Mouse (Mus musculus): ENCODE results near the gene Klf3. TPM values are rescaled to one million over a fixed set of nuclear protein-coding genes. Genes with fewer than 3 reads are reported as not detected.
A peak's percentile ranks its signal among the peaks of the same experiment; 100 is the strongest.
"Not testable (repeated sequence)": the region's sequence is repeated elsewhere in the genome, so short reads cannot be mapped to it uniquely, and the experiment has no call there.

Gene Klf3
- polyA plus RNA-seq, 1 experiment from 2014 or later, result 26.0 TPM

DNA sequence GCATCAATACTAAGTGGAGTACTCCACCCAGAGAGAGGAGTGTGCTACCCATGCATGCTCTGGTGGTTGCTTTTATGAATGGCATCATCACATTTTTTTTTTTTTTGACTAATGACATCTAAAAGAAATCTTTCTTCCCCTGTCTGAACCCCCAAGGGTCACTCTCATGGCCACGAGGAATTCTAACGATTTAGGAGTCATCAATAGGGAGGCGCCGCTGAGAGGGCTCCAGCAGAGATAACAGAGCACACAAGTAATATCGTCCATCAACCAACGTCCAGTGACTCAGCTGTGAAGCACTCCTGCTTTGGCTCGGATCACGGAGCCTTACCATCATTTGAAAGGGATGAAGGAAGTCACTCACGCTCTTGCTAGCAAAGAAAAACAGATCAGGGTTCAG is 63.9 kb downstream of the Klf3 start:
- H3K9ac ChIP-seq (replicated peaks), result no peak overlapping the region

DNA sequence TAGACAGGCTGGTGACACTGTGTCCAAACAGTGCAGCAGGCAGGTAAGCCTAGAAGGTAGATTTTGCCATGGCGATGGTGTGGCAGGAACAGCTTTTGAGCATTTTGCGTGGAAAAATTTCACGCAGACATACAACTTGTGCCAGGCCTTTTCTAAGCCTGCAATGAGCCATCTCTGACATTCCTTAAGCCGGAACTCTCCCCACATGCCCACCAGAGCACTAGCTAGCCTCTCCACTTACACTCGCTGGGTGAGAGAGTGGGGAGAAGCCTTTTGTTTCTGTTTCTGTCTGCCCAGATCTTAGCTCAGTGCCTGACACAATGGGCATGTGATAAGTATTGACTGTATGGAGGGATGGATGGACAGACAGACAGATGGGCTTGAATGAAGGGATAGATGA is 64.4 kb downstream of the Klf3 start:
- Histone ChIP-seq H3K4me1 (replicated peaks) (no peaks in the 10 kb centered on the region), H3K4me3 (replicated peaks) (no peak overlapping the region), H3K27me3 (no peaks in the 10 kb centered on the region), H3K36me3 (no peaks in the 10 kb centered on the region), H3K27ac (no peak overlapping the region), H3K4me2 (replicated peaks) (no peak overlapping the region), H3K9me3 (no peaks in the 10 kb centered on the region; the same call in 1 of the 2 replicates), H3K9ac (replicated peaks) (no peak overlapping the region)
- ATAC-seq, result no peak
- 92% methylated on average over 5 of the region's 5 CpGs for WGBS

More for the DNA sequence above, 63.9 kb downstream of the Klf3 start:
- H3K4me2 ChIP-seq (replicated peaks), result no peak overlapping the region
- H3K4me3 ChIP-seq (replicated peaks), result no peak overlapping the region
- H3K9me3 ChIP-seq, result no peaks in the 10 kb centered on the region; the same call in 1 of the 2 replicates
- H3K27me3 ChIP-seq, result no peaks in the 10 kb centered on the region
- peaks cover 3% of the 10 kb centered on the region; the same call in 1 of the 2 replicates for H3K4me1 ChIP-seq (replicated peaks)
- WGBS, result 75% methylated on average over 9 of the region's 9 CpGs
- H3K36me3 ChIP-seq, result no peaks in the 10 kb centered on the region
- ATAC-seq, result no peak
- no peak overlapping the region for H3K27ac ChIP-seq

- no peak overlapping the region for H3K9ac ChIP-seq (replicated peaks)
- H3K27me3 ChIP-seq, result no peaks in the 10 kb centered on the region
- ATAC-seq, result no peak
- H3K36me3 ChIP-seq, result no peaks in the 10 kb centered on the region
- WGBS, result 84% methylated on average over 12 of the region's 12 CpGs
- 0 out of 2 replicates have a peak overlapping the region, but pooled peaks have one; percentile 30 for H3K27ac ChIP-seq
- peaks cover 21% of the 10 kb centered on the region for H3K4me1 ChIP-seq (replicated peaks)
- H3K4me3 ChIP-seq (replicated peaks), result no peak overlapping the region
- peaks cover 2% of the 10 kb centered on the region; the same call in 1 of the 2 replicates for H3K9me3 ChIP-seq
- H3K4me2 ChIP-seq (replicated peaks), result no peak overlapping the region
Observed at GRCm38 (mm10) chr5:64876086-64876830, 73.1 kb downstream of the Klf3 start.

- H3K4me2 ChIP-seq (replicated peaks), result no peak overlapping the region
- ATAC-seq, result peak; percentile 71
Observed at GRCm38 (mm10) chr5:64877235-64878026, 74.2 kb downstream of the Klf3 start.

DNA sequence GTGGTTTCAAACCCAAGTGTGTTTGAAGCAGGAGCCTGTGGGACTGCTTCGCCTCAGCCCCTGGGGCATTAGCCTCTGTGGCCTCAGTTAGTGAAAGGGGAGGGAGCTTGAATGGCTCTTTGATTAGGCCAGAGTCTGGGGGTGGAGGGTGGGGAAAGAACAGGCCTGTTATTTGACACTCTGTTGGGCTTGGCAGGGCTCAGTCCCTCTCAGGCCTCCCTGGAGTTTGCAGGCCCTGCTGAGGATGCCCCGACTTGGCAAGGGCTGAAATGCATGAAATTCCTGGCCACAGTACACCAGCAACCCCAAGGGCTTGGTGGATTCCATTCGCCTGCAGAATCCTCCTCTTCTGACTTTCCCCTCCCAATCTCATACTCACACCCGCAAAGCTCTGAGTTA is 74.8 kb downstream of the Klf3 start:
- Histone ChIP-seq H3K27ac (peak overlapping the region; percentile 73; the same call in 1 of the 2 replicates), H3K36me3 (no peaks in the 10 kb centered on the region), H3K4me3 (replicated peaks) (no peak overlapping the region), H3K4me1 (replicated peaks) (peaks cover 21% of the 10 kb centered on the region), H3K4me2 (replicated peaks) (no peak overlapping the region), H3K27me3 (no peaks in the 10 kb centered on the region), H3K9ac (replicated peaks) (no peak overlapping the region), H3K9me3 (peaks cover 2% of the 10 kb centered on the region; the same call in 1 of the 2 replicates)
- WGBS, result 6% methylated on average over 4 of the region's 4 CpGs
- ATAC-seq, result peak; percentile 87

More at GRCm38 (mm10) chr5:64877235-64878026, 74.2 kb downstream of the Klf3 start:
- peak overlapping the region; percentile 73 for H3K27ac ChIP-seq
- peaks cover 2% of the 10 kb centered on the region; the same call in 1 of the 2 replicates for H3K9me3 ChIP-seq
- no peak overlapping the region for H3K4me3 ChIP-seq (replicated peaks)
- H3K27me3 ChIP-seq, result no peaks in the 10 kb centered on the region
- no peak overlapping the region for H3K9ac ChIP-seq (replicated peaks)
- H3K4me1 ChIP-seq (replicated peaks), result peaks cover 21% of the 10 kb centered on the region
- no peaks in the 10 kb centered on the region for H3K36me3 ChIP-seq
- WGBS, result 14% methylated on average over 15 of the region's 15 CpGs

GRCm38 (mm10) chr5:64878526-64878925 is 75.3 kb downstream of the Klf3 start:
- H3K27ac ChIP-seq, result peak overlapping the region; percentile 73; the same call in 1 of the 2 replicates
- no peak overlapping the region for H3K9ac ChIP-seq (replicated peaks)
- WGBS, result 77% methylated on average over 2 of the region's 2 CpGs
- H3K27me3 ChIP-seq, result no peaks in the 10 kb centered on the region
- peaks cover 21% of the 10 kb centered on the region for H3K4me1 ChIP-seq (replicated peaks)
- H3K4me3 ChIP-seq (replicated peaks), result no peak overlapping the region
- peaks cover 2% of the 10 kb centered on the region; the same call in 1 of the 2 replicates for H3K9me3 ChIP-seq
- ATAC-seq, result no peak
- H3K4me2 ChIP-seq (replicated peaks), result no peak overlapping the region
- H3K36me3 ChIP-seq, result no peaks in the 10 kb centered on the region

GRCm38 (mm10) chr5:64879241-64879640 is 76.1 kb downstream of the Klf3 start:
- Histone ChIP-seq H3K9ac (replicated peaks) (no peak overlapping the region), H3K4me2 (replicated peaks) (no peak overlapping the region), H3K4me3 (replicated peaks) (no peak overlapping the region), H3K9me3 (peaks cover 2% of the 10 kb centered on the region; the same call in 1 of the 2 replicates), H3K27me3 (no peaks in the 10 kb centered on the region), H3K27ac (no peak overlapping the region; the same call in 1 of the 2 replicates), H3K36me3 (no peaks in the 10 kb centered on the region), H3K4me1 (replicated peaks) (peaks cover 21% of the 10 kb centered on the region)
- no peak for ATAC-seq
- WGBS, result 55% methylated on average over 3 of the region's 3 CpGs

DNA sequence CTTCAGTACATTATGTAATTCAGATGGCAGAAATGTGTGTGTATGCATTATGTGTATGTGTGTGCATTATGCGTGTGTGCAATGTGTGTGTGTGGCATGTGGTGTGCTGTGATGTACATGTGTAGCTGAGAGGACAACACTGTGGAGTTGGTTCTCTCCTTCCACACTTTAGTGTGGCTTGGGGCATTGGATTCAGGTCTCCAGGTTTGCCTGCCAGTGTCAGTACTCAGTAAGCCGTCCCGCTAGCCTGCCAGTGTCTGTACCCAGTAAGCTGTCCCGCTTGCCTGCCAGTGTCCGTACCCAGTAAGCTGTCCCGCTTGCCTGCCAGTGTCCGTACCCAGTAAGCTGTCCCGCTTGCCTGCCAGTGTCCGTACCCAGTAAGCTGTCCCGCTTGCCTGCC is 78.4 kb downstream of the Klf3 start:
- ATAC-seq; H3K4me3 ChIP-seq (replicated peaks); H3K9me3 ChIP-seq; H3K27ac ChIP-seq; H3K27me3 ChIP-seq; H3K4me2 ChIP-seq (replicated peaks); H3K36me3 ChIP-seq; H3K9ac ChIP-seq (replicated peaks): not testable (repeated sequence)
- 92% methylated on average over 7 of the region's 10 CpGs for WGBS
- peaks cover 20% of the 10 kb centered on the region for H3K4me1 ChIP-seq (replicated peaks)

- 84% methylated on average over 8 of the region's 11 CpGs for WGBS
- not testable (repeated sequence) for ATAC-seq; H3K4me3 ChIP-seq (replicated peaks); H3K9ac ChIP-seq (replicated peaks); H3K4me2 ChIP-seq (replicated peaks); H3K27me3 ChIP-seq; H3K9me3 ChIP-seq; H3K36me3 ChIP-seq; H3K27ac ChIP-seq
- peaks cover 16% of the 10 kb centered on the region for H3K4me1 ChIP-seq (replicated peaks)
Observed at GRCm38 (mm10) chr5:64881976-64882375, 78.8 kb downstream of the Klf3 start.

Other genes with a start within 250 kb of the Klf3 start
- 0.21 and 0.30 TPM in 2 replicates for gene Tlr1, start 130.2 kb downstream of the Klf3 start, polyA plus RNA-seq (2015; fragmentation: Nextera tagmentation; extraction: Ambion mirVana)
- gene Tlr6, start 156.7 kb downstream of the Klf3 start, polyA plus RNA-seq (2015; fragmentation: Nextera tagmentation; extraction: Ambion mirVana), result 0.17 and 0.22 TPM in 2 replicates
- 6.1 and 6.8 TPM in 2 replicates for gene Fam114a1, start 166.7 kb downstream of the Klf3 start, polyA plus RNA-seq (2015; fragmentation: Nextera tagmentation; extraction: Ambion mirVana)